Mouse (Mus musculus) inflammation-experienced regulatory T-cells, adult 6 months (primary cell): ENCODE results near the gene Eif4a2. TPM values are rescaled to one million over a fixed set of nuclear protein-coding genes. Genes with fewer than 3 reads are reported as not detected.
A peak's percentile ranks its signal among the peaks of the same experiment; 100 is the strongest.
"Not testable (repeated sequence)": the region's sequence is repeated elsewhere in the genome, so short reads cannot be mapped to it uniquely, and the experiment has no call there.

Source experiments
- ATAC-seq: one replicate; pipeline ENCODE4 v1.8.0; 2017
- polyA plus RNA-seq, 3 experiments: library from polyadenylated mRNA; unstranded; fragments of 100-300 nt; shearing (Covaris generic); gene quantifications; one replicate each; pipeline ENCODE4 v1.2.1; 2017

Gene Eif4a2
- 100 to 1,000 TPM; 438 to 692 (median 649) TPM for polyA plus RNA-seq

DNA sequence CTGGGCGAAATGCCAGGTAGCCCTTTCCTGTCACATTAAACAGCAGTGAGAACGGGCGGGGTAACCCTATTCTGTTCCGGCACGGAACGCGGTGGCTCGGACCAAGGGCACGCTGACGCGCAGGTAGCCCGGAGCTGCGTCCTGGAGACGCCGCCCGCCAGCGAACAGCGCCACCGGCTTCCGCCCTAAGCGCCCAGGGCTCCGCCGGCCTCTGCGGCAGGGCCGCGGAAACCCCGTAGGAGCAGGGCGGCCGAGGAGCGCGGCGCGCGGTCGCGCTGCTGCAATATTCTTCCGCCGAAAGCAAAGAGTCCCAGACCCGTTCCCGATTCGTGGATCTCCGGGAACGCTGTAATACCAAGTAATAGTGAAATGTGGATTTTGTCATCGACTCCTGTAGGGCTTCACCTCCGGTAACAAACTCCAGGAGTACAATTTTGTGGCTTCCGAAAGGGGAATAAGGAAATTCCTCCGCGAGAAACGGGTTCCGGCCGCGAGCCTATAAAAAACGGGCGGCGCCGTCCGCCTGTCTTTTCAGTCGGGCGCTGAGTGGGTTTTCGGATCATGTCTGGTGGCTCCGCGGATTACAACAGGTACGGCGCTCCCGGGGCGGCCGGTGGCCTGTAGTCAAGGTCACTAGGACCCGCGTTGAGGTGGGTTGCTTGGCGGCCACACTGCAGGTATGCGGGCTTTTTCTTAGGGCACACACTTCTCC is at the start of gene Eif4a2:
Gene Eif4a2 (plus strand): TSS at position 214 of the 712 bp plus-strand sequence.
- peak; percentile 62 for ATAC-seq

DNA sequence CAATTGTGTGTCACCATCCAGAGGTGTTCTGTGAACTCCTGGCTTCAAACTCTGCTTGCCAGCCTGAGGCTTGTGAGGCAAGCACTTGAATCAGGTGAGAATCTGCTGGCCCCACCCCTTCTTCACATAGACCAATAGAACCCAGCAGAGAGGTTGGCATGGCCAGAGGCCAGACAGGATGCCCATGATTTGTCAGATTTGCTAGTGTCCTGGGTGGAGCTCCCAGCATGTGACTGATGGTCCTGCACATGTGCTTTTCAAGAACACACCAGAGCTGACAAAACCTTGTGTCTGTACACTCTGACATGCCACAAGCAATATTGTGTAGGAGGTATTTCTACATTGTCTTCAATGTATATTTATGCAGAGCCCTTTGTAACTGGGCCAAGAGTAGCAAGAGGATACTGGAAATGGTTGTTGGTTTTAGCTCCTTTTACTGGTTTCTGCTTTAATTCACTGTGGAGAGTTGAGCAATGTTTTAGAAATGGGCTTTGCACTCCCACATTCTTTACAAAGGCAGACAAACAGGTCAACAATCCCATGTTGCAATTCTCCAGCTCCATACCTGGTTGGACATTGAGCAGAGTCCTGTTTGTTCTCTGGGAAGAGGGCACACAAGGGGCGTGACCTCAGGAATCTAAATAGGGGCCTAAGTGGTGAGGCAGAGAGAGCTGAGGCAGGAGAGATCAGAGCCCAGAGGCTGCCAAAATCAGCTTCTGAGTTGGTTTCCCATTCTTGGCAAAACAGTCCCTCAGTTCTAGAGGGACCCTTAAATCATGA is 49.4 kb upstream of the Eif4a2 start, which contains the start of gene Kng1:
Gene Kng1 (plus strand): TSS at position 198 of the 780 bp plus-strand sequence.
- not testable (repeated sequence) for ATAC-seq

DNA sequence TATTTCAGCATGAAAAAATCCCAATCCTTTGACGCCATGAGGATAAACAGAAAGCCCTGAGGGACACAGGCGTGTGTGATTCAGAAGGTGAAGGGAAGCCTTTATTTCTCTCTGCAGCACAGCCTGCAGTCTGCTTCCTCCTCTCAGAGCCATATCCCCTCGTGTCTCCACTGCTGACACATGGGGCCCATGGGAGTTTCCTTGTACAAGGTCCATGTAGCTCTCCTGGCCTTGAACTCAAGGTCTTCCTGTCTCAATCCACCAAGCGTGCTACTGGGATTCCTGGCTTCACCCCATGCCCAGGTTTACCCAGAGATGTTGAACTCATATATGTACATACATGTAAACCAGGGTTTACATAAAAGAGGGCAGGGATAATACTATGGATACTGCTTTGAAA is 47.6 kb upstream of the Eif4a2 start:
- ATAC-seq, result not testable (repeated sequence)

DNA sequence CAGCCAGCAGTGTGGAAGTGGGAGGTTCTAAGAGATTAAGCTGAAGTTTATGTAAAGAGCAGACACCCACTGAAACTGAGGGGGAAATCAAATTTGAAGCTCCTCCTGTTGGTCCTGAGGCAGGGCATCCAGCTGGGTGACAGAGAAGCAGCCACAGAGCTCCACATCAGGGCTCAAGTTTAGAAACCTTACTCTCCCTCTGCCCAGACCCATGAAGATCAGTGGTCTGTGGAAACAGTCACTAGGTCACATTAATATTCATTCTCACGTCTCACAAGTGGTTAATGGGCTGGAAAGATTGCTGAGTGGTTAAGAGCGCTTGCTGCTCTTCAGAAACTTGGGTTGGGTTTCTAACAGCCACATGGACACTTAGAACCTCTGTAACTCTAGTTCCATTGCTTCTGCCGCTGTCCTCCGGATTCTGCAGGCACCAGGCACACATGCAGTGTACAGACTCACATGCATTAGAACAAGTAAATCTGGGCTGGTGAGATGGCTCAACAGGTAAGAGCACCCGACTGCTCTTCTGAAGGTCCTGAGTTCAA is 46.4 kb upstream of the Eif4a2 start:
- not testable (repeated sequence) for ATAC-seq

DNA sequence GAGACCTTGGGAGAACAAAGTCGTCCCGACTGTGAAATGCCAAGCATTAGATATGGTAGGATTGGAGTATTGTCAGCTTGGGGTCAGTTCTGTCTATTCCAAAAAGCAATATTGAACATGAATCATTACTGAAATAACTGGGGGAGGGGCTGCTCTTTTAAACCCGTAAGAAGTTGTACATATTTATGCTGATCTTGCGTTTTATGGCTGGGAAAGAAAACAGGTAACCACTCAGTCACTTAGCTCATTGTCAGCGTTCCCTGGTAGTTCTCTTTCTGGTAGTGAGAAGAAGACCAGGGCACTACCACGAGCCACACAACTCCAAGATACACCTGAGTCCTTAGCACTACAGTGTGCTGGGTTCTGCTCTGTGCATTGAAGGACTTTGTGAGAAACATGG is 29.7 kb upstream of the Eif4a2 start:
- ATAC-seq, result not testable (repeated sequence)

DNA sequence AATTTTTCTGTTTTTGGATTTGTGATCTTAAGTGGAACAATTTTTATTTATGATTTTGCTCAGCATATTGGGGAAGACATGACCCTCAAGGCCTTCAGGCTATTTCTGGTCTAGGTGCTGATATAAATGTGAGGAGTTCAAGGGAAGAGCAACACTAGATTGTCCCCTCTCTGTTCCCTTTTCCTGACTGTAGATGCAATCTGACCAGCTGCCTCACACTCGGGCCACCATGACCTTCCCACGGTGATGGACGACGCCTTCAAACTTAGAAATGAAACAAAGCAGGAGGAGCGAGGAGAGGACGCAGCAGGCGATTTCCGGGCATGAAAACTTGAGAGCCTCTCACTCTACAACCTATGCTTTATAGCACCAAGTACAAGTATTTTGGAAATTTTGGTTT is 20.1 kb upstream of the Eif4a2 start:
- not testable (repeated sequence) for ATAC-seq

DNA sequence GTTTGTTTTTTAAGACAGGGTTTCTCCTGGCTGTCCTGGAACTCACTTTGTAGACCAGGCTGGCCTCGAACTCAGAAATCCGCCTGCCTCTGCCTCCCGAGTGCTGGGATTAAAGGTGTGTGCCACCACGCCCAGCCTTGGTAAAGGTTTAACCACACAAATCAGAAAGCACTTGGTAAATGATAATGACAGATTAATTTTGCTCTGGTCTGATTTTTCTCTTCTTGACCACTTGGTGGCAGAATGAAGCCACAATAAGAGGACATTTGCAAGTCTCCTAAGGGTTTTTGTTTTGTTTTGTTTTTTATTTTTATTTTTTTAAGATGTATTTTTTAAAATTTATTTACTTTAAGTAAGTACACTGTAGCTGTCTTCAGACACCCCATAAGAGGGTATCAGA is 19.5 kb upstream of the Eif4a2 start:
- ATAC-seq, result peak; percentile 56

DNA sequence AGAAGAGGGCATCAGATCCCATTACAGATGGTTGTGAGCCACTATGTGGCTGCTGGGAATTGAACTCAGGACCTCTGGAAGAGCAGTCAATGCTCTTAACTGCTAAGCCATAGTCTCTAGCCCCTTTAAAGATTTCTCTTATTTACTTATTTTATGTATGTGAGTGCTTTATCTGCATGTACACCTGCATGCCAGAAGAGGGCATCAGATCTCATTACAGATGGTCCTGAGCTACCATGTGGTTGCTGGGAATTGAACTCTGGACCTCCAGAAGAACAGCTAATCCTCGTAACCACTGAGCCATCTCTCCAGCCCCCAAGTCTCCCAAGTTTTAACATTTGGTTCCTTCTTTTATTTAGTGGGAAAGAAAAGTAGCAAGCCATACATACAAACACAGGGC is 18.8 kb upstream of the Eif4a2 start:
- not testable (repeated sequence) for ATAC-seq

DNA sequence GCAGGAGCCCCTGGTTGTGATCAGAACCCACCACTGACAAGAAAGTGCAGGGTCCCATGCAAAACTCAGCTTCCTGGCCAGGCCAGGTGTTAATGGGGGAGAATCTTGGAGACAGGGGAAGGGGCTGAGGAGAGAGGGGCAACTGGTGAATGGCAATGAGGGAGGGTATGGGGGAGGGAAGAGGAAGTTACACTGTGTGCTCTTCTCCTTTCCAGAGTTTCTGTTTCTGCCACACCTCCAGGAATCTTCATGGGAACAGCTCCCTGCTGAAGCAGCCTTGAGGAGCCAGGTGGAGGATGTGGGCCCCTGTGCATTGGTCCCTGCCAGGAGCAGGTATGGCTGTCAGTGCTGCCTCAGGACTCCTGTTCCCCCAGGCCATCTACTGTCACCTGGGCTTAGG is 15.9 kb upstream of the Eif4a2 start:
- not testable (repeated sequence) for ATAC-seq

DNA sequence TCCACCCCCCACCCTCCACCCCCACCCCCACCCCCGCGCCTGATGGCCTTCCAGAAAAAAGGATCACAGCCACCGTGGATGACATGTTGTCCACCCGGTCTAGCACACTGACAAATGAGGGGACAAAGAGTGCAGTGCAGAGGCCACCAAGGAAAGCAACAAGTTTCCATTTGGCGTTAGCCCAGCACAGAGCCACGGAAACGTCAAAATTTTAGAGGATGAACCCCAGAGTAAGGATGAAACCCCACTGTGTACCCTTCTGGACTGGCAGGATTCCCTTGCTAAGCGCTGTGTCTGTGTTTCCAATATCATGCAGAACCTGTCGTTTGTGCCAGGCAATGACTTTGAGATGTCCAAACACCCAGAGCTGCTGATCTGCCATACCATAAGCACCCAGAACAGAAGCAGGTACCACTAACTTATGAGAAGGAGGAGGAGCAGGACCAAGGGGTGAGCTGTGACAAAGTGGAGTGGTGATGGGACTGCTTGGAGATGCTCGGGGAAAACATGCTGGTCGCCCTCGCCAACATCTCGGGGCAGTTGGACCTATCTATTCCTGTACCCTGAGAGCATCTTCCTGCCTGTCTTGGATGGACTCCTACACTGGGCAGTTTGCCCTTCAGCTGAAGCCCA is 13.8 kb upstream of the Eif4a2 start:
- no peak for ATAC-seq

DNA sequence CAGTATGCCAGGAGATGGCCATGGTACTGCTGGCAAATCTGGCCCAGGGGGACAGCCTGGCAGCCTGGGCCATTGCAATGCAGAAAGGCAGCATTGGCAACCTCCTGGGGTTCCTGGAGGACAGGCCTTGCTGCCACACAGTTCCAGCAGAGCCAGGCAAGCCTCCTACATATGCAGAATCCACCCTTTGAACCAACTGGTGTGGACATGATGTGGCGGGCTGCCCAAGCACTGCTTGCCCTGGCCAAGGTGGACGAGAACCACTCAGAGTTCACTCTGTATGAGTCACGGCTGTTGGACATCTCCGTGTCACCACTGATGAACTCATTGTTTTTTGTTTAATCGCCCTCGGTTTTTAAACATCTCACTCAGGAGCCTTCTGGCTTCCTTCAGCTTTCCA is 13.1 kb upstream of the Eif4a2 start:
- no peak for ATAC-seq

DNA sequence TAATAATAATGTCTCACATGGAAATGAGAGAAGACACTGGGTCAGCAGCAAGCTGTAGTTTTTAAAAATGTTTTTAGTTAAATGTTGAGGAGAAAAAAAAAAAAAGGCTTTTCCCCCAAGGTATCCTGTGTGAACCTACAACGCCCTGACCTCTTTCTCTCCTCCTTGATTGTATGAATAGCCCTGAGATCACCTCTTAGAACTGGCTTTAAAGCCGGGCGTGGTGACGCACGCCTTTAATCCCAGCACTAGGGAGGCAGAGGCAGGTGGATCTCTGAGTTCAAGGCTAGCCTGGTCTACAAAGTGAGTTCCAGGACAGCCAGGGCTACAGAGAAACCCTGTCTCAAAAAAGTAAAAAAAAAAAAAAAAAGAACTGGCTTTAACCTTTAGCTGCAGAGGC is 11.7 kb upstream of the Eif4a2 start:
- not testable (repeated sequence) for ATAC-seq

DNA sequence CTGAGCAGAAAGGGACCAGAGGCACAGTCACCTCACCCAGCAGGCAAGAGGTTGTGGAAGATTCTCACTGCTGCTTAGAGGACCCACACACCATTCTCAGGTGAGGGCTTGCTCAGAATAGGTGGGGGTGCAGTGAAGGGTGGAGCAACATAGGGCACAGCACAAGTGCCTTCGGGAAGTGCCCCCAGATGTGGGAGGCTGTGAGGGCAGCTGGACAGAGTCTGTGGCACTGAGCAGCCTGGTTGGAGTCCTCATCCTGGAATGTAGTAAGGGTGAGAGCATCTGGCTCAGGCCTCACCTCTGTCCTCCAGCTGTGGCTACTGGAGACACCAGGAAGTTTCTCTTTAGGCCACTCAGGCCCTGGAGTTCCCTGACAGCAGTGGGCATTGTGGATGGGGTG is 10.4 kb upstream of the Eif4a2 start:
- ATAC-seq, result not testable (repeated sequence)

DNA sequence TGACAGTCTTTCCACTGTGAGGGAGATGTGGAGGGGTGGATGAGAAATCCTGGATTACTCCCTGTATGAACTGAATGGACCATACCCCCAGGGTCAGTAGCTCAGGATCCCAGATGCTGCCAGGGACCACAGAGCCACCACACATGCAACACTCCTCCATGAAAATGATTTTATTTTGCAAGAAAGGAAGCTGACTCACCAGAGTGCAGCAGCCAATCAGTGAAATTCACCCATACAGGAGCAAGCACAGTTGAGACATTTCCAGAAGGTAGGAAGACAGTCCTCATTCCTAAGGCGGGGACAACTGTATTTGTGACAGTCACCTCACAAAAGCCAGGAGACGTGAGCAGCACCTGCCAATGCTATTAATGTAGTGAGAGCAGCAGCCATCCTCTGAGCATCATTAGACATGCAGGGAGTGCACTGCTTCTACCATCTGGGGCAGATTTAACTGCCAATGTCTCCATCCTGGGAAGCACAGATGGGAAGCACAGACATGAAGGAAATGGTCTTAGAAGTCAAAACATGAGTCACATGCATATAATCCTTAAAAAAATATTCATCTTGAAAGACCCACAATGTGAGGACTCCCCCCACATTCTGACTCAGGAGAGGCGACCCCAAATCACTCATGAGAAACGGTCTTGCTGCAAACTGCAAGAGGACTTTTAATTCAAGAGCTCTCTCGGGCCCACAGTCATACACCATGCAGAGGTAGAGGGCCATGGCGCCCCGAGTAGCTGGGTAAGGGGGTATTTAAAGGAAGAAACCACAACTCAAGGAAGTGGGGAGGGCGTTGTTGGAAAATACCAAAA is 9.7 kb upstream of the Eif4a2 start:
- not testable (repeated sequence) for ATAC-seq

DNA sequence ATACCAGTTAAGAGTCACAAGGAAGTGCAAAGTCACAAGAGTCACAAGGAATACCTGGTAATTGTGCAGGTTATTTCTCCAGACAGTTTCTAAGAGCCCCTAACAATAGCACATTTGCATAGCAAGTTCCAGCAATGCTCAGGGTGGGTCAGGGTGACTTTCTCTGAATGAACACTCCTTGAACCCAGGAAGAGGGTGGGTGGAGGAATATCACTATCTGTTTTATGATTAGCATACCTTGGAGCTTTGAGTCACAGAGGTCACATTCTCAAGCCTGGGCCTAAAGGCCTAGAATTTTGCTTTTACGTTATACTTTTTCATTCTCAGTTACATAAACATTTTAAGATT is 9.2 kb upstream of the Eif4a2 start:
- ATAC-seq, result not testable (repeated sequence)

DNA sequence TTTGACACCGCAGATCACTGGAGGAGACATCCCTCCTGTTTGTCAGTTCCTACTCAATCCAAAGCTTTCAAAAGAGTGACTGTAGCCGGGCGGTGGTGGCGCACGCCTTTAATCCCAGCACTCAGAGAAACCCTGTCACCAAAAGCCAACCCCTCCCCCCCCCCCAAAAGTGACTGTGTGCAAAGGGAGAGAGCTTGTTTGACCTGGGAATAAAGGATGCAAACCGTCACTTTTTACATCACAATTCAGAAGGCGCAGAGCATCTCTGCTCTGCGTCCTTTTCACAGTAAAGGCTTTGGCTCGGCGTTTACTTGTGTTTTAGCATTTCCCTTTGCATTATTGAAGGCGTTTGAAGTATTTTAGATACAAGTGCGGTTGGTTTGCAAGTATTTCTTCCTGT is 7.6 kb upstream of the Eif4a2 start:
- no peak for ATAC-seq

DNA sequence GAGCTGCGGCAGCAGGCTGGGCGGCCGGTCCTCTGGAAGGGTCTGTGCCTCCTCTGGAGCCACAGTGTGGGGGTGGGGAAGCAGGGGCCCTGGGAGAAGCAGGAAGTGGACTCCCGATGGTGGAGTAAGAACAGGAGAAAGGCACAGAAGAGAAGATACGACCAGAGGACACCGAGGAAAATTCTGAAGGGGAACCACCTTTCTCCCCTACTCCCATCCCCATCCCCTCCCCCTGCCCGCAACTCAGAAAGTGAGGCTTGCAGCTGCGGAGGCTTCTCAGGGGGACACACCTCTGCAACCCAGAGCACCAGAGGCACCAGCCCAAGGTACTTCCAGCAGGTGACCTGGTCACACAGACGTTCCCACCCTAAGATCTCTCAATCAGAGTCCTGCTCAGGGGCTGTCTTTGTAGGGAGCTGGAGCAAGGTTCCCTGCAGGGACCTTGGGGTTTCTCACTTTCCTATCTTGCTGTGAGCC is 7.1 kb upstream of the Eif4a2 start:
- ATAC-seq, result no peak

DNA sequence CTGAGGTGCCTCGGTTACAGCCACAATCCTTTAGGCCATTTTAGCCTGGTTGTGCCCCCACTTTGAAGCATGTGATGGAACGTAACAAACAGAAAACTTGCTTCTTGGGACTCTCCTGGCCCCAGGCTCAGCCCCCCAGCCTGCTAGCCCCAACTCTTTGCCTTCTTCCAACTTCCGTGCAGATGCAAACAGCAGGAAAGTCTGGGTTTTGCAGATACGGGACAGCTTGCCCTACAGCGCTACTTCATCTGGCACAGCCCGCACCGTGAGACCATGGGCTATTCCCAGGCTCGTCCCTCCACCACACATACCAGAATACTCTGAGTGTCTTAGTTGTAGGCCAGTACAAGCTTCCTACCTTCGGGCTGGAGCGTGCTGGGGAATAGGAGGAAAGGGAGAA is 6.6 kb upstream of the Eif4a2 start:
- ATAC-seq, result no peak

DNA sequence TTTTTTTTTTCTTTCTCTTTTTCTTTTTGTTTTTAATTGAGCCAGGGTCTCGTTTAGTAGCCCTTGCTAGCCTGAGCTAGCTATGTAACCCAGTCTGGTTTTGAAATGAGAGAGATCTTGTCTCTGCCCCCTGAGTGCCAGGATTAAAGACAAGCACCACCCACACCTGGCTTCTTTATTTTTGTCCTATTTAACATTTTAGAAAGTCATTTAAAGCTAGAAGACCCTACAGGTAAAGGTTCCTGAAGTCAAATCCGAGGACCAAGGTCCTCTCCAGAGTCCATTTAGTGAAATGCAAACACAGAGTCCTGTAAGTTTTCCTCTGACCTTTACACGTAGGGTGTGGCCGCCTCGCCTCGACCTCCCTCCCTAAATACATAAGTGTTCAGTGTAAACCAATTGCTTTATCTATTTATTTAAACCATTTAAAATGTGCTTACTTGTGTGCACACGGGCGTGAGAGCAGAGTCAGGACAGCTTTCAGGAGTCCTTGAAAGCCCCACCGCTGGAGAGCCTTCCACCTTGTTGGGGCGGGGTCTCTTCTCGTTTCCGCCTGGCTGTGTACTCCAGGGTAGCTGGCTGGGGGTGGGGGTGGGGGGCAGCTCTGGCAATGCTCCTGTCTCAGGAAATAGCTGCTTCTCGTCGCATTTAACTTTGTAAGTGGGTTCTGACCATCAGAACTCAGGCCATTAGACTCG is 4.8 kb upstream of the Eif4a2 start:
- peak; percentile 55 for ATAC-seq

DNA sequence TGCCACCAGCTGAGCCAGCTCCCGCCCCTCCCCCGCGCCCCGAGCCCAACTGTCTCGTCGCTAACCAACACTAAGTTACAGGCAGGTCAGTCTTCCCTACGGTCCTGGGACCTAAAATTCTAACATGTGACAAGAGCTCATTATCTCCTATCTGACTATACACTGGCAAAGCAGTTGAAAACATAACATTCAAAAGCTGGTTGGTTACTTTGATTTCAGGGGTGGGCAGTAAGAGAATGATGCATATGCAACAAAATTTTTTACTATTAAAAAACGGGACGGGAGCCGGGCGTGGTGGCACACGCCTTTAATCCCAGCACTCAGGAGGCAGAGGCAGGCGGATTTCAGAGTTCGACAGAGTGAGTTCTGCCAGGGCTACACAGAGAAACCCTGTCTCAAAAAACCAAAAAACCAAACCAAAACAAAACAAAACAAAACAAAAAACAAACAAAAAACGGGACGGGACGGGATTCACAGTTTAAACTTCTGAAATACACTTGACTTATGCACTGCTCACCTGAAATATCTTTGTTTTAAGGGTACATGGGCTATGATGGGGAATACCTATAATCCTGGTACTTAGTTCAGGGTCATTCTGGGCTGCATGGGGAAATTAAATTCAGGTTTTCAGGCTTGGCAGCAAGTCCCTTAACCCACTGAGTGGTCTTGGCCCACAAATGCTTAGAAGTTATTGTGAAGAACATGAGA is 4.1 kb upstream of the Eif4a2 start:
- no peak for ATAC-seq

DNA sequence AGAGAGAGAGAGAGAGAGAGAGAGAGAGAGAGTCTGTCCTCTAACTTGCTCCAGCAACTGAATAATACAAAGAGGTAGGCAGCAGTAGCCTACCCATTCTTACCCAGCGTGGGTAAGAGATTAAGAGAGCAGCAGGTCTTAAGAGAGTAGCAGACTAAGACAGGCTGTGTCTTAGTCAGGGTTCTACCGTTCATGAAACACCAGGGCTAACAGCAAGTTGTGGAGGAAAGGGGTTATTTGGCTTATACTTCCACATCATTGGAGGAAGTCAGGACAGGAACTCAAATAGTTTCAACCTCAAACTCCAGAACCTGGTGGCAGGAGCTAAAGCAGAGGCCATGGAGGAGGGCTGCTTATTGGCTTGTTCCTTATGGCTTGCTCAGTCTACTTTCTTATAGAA is 3.4 kb upstream of the Eif4a2 start:
- ATAC-seq, result no peak
